Mouse (Mus musculus) thymus, postnatal 0 days (tissue): Measurements from ENCODE around the gene Gm20388. TPM values are rescaled to one million over a fixed set of nuclear protein-coding genes. Genes with fewer than 3 reads are reported as not detected.

Experiments
- DNase-seq: peaks from one replicate; pipeline ENCODE4 v3.0.0-alpha.2; 2015; ENCODE audit warnings: low spot score
- polyA plus RNA-seq: library from polyadenylated mRNA; unstranded; fragments of >200 nt; fragmentation: Nextera tagmentation; extraction: Ambion mirVana; gene quantifications from 2 replicates; pipeline ENCODE4 v1.2.1, GENCODE M21; 2015

Gm20388 gene
- polyA plus RNA-seq, 1 experiment from 2014 or later = not detected

DNA sequence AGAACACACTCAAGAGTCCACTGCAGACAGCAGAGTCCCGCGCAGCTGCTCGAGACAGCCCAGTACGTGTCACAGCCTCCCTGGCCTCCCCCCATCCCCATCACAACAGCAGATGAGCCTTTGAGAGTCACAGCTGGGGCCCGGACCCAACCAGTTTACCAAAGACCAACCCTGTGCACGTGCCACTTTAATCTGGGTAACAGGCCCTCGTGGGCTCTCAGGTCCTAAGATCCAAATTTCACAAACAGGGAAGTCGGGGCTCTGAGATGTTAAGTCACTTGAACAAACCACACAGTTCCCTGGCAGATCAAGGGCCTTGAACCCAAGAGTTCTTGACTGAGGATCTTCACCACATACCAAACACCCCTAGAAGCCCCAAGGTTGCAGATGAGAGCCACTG lies 2010.9 kb downstream of the Gm20388 start:
- no peak for DNase-seq

DNA sequence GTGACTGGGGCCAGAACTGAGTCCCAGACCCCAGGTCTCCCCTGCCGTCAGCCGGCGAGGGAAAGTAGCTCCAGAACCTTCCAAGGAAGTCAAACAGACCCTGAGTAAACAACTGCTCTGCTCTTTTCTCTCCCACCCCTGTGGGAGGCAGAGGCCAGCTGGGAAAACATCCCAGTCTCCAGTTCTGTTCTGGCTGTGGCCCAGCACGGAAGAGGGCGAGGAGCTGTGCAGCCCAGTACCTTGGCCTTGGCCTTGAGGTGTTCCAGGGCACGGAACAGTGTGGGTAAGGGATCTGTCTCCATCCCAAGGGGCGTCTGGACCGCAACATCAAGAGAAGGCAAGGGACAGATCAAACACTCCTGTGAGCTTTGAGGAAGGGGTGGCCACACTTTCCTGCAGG lies 2011.5 kb downstream of the Gm20388 start:
- DNase-seq = no peak

DNA sequence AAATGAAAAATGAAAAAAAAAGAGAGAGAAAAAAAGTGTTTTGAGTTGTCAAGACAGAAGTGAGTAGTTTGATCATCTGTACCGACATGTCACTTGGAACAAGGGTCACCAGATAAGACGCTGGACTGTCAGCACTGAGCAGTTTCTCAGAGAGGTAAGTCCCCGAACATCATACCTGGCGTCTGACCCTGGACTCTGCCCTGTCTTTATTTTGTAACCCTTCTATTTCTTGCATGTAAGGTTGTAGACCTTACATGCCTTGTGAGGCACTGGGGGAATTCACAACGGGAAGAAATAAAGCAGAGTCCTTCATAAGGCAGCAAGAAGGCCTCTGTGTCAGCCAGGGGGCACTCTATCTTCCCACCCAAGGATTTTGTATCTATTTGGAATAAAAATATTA lies 2014.0 kb downstream of the Gm20388 start:
- no peak for DNase-seq

DNA sequence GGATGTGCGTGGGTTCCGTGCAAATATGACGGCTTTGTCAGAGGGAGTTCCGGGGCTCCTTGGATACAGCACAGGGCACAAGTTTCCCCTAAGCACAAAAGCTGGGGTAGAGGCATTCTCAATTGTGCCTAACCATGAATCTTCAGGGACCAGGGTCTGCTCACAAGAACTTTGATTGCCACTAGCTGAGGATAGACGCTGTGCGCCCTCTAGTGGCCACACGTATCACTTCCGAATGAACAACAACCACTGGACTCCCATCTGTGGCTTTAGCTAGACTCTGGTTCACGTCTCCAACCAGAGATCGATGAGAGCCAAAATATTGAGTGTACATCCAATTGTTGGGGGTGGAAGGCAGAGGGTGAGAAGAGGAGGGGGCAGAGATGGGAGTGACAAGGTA lies 2015.0 kb downstream of the Gm20388 start:
- DNase-seq = peak; percentile 78

GRCm38 (mm10) chr8:121926266-121926665 lies 2015.6 kb downstream of the Gm20388 start:
- DNase-seq = no peak

DNA sequence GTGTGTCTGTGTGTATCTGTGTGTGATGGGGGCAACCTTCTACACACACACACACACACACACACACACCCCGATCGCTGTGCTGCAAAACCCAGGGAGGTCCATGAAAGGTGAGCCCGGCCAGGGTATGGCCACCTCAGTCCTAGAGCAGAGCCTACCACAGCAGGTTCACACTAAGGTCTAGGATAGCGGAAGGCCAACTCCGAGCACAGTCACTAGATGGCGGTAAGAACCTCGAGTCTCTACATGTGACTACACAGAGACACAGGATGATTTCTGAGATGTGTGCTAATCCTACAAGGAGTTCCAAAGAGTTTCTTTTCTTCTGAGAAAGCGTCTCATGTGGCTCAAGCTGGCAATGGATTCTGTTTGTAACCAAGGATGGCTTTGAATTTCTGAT lies 2016.7 kb downstream of the Gm20388 start:
- DNase-seq = peak; percentile 73

- no peak for DNase-seq
Measured at GRCm38 (mm10) chr8:121930047-121930446, 2019.4 kb downstream of the Gm20388 start.

DNA sequence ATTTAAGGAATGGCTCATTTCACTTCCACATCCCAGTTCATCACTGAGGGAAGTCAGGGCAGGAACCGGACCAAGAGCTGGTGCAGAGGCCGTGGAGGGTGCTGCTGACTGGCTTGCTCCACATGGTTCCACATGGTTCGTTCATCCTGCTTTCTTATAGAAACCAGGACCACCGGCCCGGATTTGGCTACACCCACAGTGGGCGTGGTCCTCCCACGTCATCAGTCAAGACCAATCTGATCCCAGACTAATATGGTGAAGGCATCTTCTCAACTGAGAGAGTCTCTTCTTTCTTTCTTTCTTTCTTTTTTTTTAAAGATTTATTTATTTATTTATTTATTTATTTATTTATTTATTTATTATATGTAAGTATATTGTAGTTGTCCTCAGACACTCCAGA lies 2020.9 kb downstream of the Gm20388 start:
- DNase-seq = no peak

DNA sequence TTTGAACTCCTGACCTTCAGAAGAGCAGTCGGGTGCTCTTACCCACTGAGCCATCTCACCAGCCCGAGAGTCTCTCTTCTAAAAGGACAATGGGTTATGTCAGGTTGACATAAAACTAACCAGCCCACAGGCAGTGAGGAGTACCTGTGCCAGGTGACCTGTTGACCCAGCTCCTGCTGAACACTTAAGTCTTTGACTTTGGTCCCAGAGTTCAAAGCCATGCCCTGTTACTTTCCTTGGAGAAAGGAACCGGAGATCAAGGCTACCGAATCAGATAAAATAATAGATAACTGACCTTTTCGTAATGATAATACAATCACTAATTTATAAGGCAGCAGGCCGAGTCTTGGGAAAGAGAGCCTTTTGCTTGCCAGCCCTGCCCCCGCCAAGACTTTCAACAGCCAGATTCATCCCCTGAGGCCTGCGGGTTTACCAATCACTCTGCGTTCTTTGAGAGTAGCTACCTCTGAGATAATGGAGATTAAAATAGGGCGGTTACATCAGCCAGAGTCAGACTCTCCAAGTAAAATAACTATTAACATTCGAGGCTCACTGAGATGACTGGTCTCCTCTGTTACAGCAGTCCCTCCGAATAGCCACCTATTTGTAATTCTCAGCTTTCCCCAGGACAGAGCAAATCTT lies 2021.5 kb downstream of the Gm20388 start:
- DNase-seq = no peak

DNA sequence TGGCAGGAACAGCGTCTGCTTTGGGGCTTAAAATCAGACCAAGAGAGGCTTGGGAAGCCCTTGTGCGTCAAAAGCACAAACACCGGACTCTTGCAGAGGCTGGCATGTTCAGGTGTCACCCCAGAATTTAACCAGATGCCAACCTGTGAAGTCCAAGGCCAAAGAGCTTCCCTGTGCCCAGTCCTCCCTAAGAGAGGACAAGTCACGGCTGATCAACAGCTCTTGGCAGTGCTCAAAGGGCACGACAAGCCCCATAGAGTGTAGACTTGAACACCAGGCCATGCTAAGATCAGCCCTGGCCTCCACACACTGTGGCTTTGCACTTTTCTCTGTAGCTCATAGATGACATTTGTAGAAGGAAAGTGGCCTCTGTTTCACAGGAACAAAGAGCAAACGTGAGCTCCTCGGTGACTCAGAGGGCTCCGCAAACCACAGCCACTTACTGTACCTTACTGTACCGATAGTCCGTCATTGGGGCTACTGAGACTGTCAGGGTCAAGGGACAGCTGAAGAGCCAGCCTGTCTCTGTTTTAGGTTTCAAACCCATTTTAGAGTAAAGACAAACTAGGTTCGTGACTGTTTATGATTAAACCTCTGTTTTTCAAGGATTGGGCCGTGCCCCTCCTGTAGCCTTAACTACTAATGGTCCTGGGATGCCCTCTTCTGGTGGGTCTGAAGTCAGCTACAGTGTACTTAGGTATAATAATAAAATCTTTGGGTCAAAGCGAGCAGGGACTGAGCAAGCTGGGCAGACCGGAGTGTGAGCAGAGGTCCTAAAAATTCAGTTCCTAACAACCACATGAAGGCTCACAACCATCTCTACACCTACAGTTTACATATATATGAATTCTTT lies 2022.3 kb downstream of the Gm20388 start:
- no peak for DNase-seq

GRCm38 (mm10) chr8:121934506-121934905 lies 2023.9 kb downstream of the Gm20388 start:
- no peak for DNase-seq

DNA sequence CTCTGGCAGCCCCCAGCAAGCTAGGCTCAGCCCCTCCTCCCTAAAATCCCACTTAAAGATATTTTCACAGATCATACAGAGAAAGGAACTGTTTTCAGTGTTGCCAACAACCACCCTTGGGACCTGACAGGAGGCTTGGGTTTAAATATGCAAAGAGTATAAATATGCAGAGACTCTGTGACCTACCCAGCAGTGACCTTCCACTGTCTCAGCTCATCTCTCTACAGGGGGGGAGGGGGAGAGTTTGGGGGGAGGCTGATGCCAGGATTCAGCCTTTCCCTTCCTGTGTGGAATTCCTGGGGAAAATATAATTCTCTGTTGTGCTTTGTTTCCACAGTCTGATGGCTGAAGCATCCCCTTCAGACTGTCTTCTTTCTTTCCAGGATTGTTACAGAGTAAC lies 2024.3 kb downstream of the Gm20388 start:
- DNase-seq = no peak

- DNase-seq = no peak
Measured at GRCm38 (mm10) chr8:121935341-121936294, 2025.0 kb downstream of the Gm20388 start.

GRCm38 (mm10) chr8:121936391-121936790 lies 2025.8 kb downstream of the Gm20388 start:
- no peak for DNase-seq

DNA sequence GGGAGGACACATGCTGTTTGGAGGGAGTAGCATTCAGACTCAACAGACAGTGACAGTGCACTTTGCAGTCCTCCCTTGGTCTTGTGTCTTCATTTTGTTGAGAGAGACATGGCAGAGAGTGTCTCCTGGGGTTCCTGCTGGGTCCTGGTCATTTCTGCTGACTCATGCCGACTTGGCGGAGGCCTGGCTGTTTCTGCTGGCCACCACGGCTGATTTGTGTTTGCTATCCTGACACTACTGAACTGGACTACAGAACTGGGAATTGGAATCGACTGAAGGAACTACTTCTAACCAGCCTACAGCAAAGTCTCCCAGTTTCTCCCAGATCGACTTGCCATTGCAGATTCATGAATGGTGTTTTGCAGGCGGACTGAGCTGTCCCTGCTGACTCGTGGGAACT lies 2028.1 kb downstream of the Gm20388 start:
- no peak for DNase-seq

GRCm38 (mm10) chr8:121943057-121943540 lies 2032.5 kb downstream of the Gm20388 start:
- DNase-seq = no peak

GRCm38 (mm10) chr8:121943716-121944115 lies 2033.1 kb downstream of the Gm20388 start:
- DNase-seq = no peak

DNA sequence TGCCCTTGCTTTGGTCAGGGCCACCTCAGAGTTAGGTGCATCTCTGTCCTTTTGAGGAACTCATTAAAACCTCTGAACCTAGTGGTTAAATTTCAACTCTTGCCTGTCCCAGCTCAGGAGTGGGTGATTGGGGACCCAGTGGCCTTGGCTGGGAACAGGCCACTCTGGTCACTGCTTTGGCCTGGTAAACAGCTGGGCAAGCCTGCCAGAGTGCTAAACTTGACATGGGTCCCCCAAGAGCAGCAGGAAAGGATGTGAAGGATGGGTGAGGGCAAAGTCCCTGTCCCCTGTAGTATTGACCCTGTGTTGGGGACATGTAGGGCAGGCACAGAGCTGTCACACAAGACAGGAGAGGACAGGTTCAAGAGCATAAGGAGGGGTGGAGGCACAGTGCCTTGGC lies 2034.2 kb downstream of the Gm20388 start, which contains the start of gene Car5a:
Gene Car5a, minus strand, starts transcription at position 74 of the 400 bp plus-strand sequence.
- DNase-seq = no peak

GRCm38 (mm10) chr8:121946351-121946750 lies 2035.7 kb downstream of the Gm20388 start:
- DNase-seq = no peak

- DNase-seq = no peak
Measured at GRCm38 (mm10) chr8:121947047-121947752, 2036.6 kb downstream of the Gm20388 start.

DNA sequence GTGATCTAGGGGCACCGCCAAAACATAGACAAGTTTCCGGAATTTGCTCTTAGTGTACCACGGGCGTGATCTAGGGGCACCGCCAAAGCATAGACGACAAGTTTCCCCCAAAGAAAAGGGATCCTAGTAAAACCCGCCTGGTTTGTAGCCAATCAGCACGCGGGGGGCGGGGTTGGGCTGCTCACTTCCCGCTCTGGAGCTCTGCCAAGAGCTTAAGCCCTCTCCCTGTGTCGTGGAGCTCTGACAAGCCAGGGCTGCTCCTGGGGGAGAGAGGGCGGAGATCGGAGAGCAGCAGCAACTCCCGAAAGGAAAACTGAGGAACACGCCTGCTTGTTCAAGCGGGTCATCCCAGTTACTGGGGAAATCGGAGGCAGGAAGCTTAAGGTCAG lies 2037.1 kb downstream of the Gm20388 start:
- DNase-seq = peak; percentile 91
